Mouse (Mus musculus) liver, adult 2 months (tissue): ENCODE measurements at regions not wholly inside any gene's neighbourhood (a gene's known extent, or its start where the extent isn't known, plus 50 kb on each side); places are given as distances from the start of the nearest gene placed in this dataset.

Experiments used
- CTCF ChIP-seq: fragments of 200-500 bp; IDR thresholded peaks from 2 replicates; pipeline ENCODE4 v1.5.1; 2011; ENCODE audit warnings: low read depth, low read length, control low read depth
- POLR2A ChIP-seq: fragments of 200-500 bp; IDR thresholded peaks from 2 replicates; pipeline ENCODE4 v1.6.1; 2011; ENCODE audit warnings: low read length, control low read depth; ENCODE audit not compliant: insufficient read depth; ENCODE audit errors: extremely low read depth

DNA sequence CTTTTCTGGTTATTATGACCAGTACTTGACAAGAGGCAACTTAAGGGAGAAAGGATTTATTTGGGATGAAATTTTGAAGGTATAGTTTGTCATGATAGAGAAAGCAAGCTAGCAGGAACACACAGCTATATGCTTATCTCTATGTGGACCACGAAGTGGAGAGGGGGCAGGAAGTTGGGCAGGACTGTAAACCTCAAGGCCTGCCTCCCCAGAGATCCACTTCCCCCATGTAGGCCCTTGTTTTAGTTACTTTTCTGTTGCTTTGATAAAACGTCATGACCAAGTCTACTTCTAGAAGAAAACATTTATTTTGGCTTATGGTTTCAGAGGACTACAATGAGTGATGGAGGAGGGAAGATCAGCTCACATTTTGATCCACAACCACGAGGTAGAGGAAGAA lies 90.3 kb upstream of the Id2 start:
- no peak for TF ChIP-seq CTCF
- no peak for TF ChIP-seq POLR2A
